Mouse (Mus musculus): ENCODE results near the gene Cnot3.
"Not testable (repeated sequence)": the region's sequence is repeated elsewhere in the genome, so short reads cannot be mapped to it uniquely, and the experiment has no call there.

The Cnot3 gene

DNA sequence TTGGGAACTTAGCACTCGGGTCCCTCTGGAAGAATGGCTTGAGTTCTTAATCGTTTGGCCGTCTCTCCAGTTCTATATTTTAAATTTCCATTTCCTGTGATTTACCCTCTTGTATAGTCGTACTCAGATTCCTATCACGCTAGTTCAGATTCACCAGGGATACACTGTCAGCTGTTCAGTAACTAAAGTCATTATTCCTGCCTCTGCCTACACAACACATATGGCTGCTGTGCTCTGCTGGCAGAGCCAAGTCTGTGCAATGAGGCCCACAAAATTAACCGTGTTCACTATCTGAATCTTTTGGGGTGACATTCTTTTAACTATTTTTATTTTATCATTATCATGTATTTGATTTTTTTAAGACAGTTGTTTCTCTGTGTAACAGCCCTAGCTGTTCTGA is 53.4 kb downstream of the Cnot3 start:
- DNase-seq (ENCODE audit: low spot score) = no peak

DNA sequence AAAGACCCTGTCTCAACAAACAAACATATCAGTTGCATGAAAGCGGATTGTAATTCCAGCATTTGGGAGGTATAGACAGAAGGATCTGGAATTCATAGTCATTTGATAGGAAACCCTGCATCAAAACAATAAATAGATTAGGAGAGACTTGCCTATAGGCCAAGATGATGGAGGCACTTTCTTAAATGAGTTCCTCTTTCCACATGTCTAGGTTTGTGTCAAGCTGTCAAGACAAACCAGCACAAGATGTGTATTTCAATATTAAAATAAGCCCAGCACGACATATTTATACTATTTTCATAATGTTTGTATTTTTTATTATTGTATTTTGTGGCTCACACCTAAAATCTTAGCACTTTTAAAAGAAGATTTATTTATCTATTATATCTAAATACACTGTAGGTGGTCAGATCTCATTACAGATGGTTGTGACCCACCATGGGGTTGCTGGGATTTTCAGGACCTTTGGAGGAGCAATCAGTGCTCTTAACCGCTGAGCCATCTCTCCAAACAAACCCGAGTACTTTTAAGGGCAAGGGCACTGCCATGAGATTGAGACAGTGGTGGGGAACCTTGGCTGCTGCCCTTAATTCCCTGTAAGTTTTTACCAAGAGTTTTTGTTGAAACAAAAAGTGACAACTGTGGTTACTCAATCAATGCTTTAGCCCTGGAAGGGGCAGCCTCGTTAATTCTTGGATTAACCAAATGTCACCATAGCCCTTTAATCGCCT is 58.2 kb downstream of the Cnot3 start:
- DNase-seq (ENCODE audit: low spot score) = no peak

DNA sequence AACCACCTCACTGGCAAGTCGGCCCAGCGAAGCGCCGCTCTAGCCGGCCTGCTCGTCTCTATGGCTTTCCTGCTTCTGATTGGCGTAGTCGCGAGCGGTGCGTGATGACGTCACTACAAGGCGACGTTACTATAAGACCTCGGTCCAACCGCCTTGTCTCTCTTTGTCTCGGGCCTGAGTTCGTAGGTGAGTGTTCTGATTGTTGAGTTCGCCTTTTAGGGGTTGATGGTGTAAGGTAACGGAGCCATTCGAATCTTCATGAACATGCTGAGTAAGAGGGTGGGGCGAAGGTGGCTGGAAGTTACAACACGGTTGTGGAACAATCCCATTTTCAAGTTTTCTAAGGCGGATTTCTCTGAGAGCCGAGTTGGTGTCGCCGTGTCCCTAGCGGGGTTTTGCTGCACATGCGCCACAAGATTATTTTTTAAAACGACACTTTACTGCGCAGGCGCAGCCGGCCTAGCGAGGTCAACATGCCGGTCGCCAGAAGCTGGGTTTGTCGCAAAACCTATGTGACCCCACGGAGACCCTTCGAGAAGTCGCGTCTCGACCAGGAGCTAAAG is 58.9 kb downstream of the Cnot3 start, which contains the start of gene Rps9:
TSS of gene Rps9 (plus strand) at position 115 of the 563 bp plus-strand sequence.
- peak; percentile 99 for DNase-seq (ENCODE audit: low spot score)

- DNase-seq (ENCODE audit: low spot score) = peak; percentile 17
Observed at GRCm38 (mm10) chr7:3704475-3704874, 59.4 kb downstream of the Cnot3 start.

DNA sequence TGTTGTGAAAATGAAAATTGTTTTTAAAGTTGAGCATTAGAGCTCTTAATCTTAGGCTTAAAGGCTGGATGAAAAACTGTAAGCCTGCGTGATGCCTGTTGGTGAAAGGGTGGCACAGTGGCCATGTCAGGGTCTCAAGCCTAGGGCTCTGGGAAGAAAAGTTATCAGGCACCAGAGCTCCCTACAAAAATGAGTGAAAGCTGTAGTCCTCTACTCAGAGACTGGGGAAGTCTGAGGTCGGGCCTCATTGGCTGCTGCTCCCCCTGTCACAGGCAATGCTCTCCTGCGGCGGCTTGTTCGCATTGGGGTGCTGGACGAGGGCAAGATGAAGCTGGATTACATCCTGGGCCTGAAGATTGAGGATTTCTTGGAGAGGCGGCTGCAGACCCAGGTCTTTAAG is 60.4 kb downstream of the Cnot3 start:
- not testable (repeated sequence) for DNase-seq (ENCODE audit: low spot score)

DNA sequence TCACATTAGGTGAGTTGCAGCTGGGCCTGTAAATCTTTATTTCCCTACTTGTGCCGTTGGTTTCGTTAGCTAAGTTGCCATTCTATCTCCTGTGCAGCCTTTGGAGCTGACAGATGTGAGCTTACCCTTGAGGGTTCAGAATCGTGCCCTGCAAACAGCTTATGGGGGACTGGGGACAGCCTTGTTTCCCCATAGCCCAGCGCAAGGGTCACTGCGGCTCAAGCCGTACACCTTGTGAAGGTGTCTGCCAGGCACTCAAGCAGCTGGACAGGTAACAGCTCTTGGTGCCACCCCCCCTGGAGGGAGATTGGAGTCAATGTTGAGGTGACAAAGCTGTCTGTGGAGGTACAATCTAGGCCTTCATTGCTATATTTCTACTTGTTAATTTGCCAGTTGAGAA is 60.8 kb downstream of the Cnot3 start:
- DNase-seq (ENCODE audit: low spot score) = peak; percentile 11

DNA sequence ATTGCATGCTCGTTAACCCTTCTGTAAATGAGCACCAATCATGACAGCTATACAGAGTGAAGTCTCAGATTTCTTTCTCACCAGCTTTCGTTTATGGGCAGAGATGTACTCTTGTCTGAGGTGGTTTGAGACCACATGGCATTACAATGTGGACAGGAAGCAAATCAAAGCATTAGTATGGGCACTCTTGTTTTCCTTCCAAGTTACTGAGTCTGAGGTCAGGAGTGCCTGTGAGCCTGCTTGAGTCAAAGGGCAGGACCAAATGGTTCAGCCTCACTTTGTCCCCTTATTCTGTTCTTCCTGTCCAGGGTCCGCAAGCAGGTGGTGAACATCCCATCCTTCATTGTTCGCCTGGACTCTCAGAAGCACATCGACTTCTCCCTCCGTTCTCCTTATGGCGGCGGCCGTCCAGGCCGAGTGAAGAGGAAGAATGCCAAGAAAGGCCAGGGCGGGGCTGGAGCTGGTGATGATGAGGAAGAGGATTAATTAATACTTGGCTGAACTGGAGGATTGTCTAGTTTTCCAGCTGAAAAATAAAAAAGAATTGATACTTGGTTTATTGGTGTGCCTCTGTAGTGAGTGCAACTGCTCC is 61.4 kb downstream of the Cnot3 start:
- DNase-seq (ENCODE audit: low spot score) = peak; percentile 8

DNA sequence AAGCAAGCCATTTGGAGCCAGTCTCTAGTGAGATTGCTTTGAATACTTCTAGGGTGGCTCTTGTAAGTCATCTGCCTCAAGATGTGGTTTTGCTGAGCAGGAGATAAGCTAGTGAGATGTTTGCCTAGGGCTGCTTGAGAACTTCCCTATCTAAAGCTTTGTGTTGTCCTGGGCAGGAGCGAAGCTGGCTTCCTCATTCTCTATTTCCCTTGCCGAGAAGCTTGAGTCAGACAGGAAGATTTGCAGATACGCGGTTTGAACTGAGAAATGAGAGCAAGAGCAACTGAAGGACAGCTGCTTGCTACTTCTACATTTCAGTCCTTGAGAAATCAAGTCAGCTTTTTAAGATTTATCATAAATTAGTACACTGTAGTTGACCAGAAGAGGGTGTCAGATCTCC is 62.0 kb downstream of the Cnot3 start:
- DNase-seq (ENCODE audit: low spot score) = peak; percentile 29

DNA sequence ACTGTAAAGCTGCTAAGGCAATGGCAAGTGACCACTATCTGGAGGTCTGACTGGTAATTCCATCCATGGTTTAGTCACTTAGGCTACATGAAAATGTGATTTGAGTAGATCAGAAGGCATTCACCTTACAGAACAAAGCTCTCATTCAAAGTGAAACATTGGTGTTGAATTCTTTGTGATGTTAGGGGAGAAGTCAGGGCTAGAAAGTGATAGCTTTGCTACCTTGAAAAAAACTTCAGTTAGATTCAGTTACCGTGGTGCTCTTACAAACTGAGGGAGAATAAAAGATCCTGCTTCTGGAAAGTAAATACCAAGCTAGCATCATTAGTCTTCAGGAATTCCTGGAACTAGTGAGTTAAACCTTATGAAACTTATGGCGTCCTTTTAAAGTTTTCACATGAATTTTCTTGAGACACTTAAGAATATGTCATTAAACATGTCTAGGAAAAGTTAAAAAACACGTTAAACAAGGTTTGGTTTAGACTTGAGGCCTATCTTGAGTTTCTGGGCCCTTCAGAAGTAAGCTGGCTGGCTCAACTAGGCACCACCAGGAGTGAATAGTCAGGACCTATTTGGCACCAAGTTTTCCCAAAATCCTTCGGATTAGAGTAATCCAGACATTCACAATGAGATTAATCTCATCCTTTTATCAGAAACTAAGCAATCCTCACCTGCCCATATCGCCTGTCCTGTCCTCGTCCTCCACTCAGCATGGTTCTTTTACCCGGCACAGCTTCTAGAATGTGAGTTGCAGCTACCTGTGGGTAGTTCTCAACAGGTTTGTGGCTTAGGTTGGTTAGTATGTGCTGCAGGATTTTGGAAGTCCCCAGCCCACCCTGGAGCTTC is 62.7 kb downstream of the Cnot3 start:
- peak; percentile 39 for DNase-seq (ENCODE audit: low spot score)

- not testable (repeated sequence) for DNase-seq (ENCODE audit: low spot score)
Observed at GRCm38 (mm10) chr7:3708447-3708980, 63.4 kb downstream of the Cnot3 start.

DNA sequence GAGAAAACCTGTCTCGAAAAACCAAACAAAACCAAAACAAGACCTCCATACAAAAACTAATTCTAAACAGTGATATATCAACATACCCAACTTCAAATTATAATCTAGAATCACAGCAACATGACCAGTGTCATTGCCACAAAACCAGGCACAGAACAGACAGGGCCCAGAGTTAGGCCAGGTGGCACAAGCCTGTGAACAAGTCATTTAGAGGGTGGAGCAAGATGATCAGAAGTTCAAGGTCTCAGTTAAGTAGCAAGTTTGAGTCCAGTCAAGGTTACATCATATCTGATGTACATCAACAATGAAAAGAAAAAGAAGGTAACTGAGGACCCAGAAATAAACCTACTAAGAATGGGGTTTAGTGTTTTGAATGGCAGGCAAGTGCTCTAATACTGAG is 63.9 kb downstream of the Cnot3 start:
- peak; percentile 17 for DNase-seq (ENCODE audit: low spot score)

Data from embryo, embryonic 10 days (tissue).